Mouse (Mus musculus) erythroblast, embryonic 14.5 days (primary cell): ENCODE results near the gene Slc7a6.

Experiments used
- GATA1 ChIP-seq: IDR thresholded peaks from 2 replicates; pipeline ENCODE4 v1.6.1; 2012; ENCODE audit warnings: low read length, inconsistent platforms, mixed read lengths
- TAL1 ChIP-seq: IDR thresholded peaks from 3 replicates; pipeline ENCODE4 v1.6.1; 2012; ENCODE audit warnings: low read length, inconsistent platforms, mixed read lengths

GRCm38 (mm10) chr8:106131488-106132222 lies 37.0 kb upstream of the Slc7a6 start:
- TF ChIP-seq GATA1 (no peak), TAL1 (no peak)
